Mouse (Mus musculus): Measurements from ENCODE around the gene St5.

St5 gene

GRCm38 (mm10) chr7:109544792-109545191 is 158.6 kb downstream of the St5 start:
- CTCF ChIA-PET: no interaction called here
- POLR2A ChIA-PET: interaction anchor here in 3 of 4 experiments (0.6 to 29.8 kb wide), 11 partner anchors 11 to 176 kb away, joined by 3 to 400 read pairs (median 4); partner anchors contain the start of gene Rpl27a (in 2 of the 3)

GRCm38 (mm10) chr7:109542364-109542628 is 161.1 kb downstream of the St5 start:
- ChIA-PET POLR2A (interaction anchor here in 3 of 4 experiments (1.1 to 29.8 kb wide), 9 partner anchors 9 to 74 kb away, joined by 3 to 400 read pairs (median 4); partner anchors contain the start of gene Rpl27a (in 3 of the 3)), CTCF (interaction anchor here in 1 of 4 experiments (1.2 kb wide), 1 partner anchor 403 kb away, joined by 3 read pairs; no protein-coding TSS in a partner anchor)

- POLR2A ChIA-PET: interaction anchor here (0.6 to 29.8 kb wide), 13 partner anchors 9 to 75 kb away, joined by 3 to 400 read pairs (median 4); partner anchors contain the start of gene Rpl27a (in 3 of the 4)
- CTCF ChIA-PET: interaction anchor here in 1 of 4 experiments (1.2 kb wide), 1 partner anchor 403 kb away, joined by 3 read pairs; no protein-coding TSS in a partner anchor
Observed at GRCm38 (mm10) chr7:109541609-109542363, 161.6 kb downstream of the St5 start.

GRCm38 (mm10) chr7:109540902-109541301 is 162.5 kb downstream of the St5 start:
- POLR2A ChIA-PET: interaction anchor here in 3 of 4 experiments (0.6 to 29.8 kb wide), 10 partner anchors 10 to 45 kb away, joined by 3 to 400 read pairs (median 4); partner anchors contain the start of gene Rpl27a (in 2 of the 3)
- CTCF ChIA-PET: no interaction called here

GRCm38 (mm10) chr7:109536451-109536946 is 166.9 kb downstream of the St5 start:
- ChIA-PET CTCF (no interaction called here), POLR2A (interaction anchor here in 2 of 4 experiments (2.8 to 29.8 kb wide), 3 partner anchors 2 to 18 kb away, joined by 17 to 400 read pairs (median 400); partner anchors contain the start of gene Rpl27a (in 2 of the 2))

- ChIA-PET POLR2A (interaction anchor here in 3 of 4 experiments (1.2 to 29.8 kb wide), 4 partner anchors 4 to 16 kb away, joined by 5 to 400 read pairs (median 208); partner anchors contain the start of gene Rpl27a (in 2 of the 3)), CTCF (no interaction called here)
Observed at GRCm38 (mm10) chr7:109534921-109535320, 168.5 kb downstream of the St5 start.

GRCm38 (mm10) chr7:109533888-109534287 is 169.5 kb downstream of the St5 start:
- POLR2A ChIA-PET: interaction anchor here in 2 of 4 experiments (2.8 to 29.8 kb wide), 3 partner anchors 5 to 15 kb away, joined by 17 to 400 read pairs (median 400); partner anchors contain the start of gene Rpl27a (in 2 of the 2)
- CTCF ChIA-PET: interaction anchor here in 1 of 4 experiments (0.7 kb wide), 1 partner anchor 404 kb away, joined by 3 read pairs; no protein-coding TSS in a partner anchor

GRCm38 (mm10) chr7:109533129-109533528 is 170.3 kb downstream of the St5 start:
- CTCF ChIA-PET: interaction anchor here in 2 of 4 experiments (0.7 to 1.5 kb wide), 2 partner anchors 85 to 403 kb away, joined by 3 to 5 read pairs; no protein-coding TSS in a partner anchor
- POLR2A ChIA-PET: interaction anchor here in 2 of 4 experiments (0.8 to 29.8 kb wide), 7 partner anchors 6 to 40 kb away, joined by 3 to 400 read pairs (median 7); partner anchors contain the start of gene Rpl27a (in 2 of the 2)

GRCm38 (mm10) chr7:109532691-109533090 is 170.7 kb downstream of the St5 start:
- ChIA-PET POLR2A (interaction anchor here in 2 of 4 experiments (0.5 to 29.8 kb wide), 10 partner anchors 6 to 129 kb away, joined by 3 to 400 read pairs (median 4); partner anchors contain the start of gene Rpl27a (in 2 of the 2)), CTCF (interaction anchor here in 1 of 4 experiments (1.5 kb wide), 1 partner anchor 86 kb away, joined by 5 read pairs; no protein-coding TSS in a partner anchor)

- ChIA-PET POLR2A (interaction anchor here (1.1 to 29.8 kb wide), 9 partner anchors 6 to 130 kb away, joined by 3 to 400 read pairs (median 7); partner anchors contain the start of gene Rpl27a (in 4 of the 4)), CTCF (no interaction called here)
Observed at GRCm38 (mm10) chr7:109531501-109531900, 171.9 kb downstream of the St5 start.

GRCm38 (mm10) chr7:109529741-109530140 is 173.7 kb downstream of the St5 start:
- CTCF ChIA-PET: no interaction called here
- POLR2A ChIA-PET: interaction anchor here (0.7 to 29.8 kb wide), 16 partner anchors 4 to 184 kb away, joined by 3 to 400 read pairs (median 4); partner anchors contain the start of genes Rpl27a (in 3 of the 4), Akip1 (in 1 of the 4) and St5 (in 1 of the 4)

- POLR2A ChIA-PET: interaction anchor here in 3 of 4 experiments (0.5 to 29.8 kb wide), 26 partner anchors 2 to 533 kb away, joined by 3 to 400 read pairs (median 6); partner anchors contain the start of genes Rpl27a (in 3 of the 3), Akip1 (in 1 of the 3), St5 (in 1 of the 3) and Trim66 (in 1 of the 3)
- CTCF ChIA-PET: interaction anchor here in 3 of 4 experiments (0.6 to 1.4 kb wide), 9 partner anchors 9 to 363 kb away, joined by 3 to 4 read pairs (median 3); partner anchors contain the start of gene Rpl27a (in 1 of the 3)
Observed at GRCm38 (mm10) chr7:109528356-109528755, 175.0 kb downstream of the St5 start.

GRCm38 (mm10) chr7:109527536-109527935 is 175.9 kb downstream of the St5 start:
- POLR2A ChIA-PET: interaction anchor here in 3 of 4 experiments (0.6 to 29.8 kb wide), 30 partner anchors 2 to 534 kb away, joined by 3 to 400 read pairs (median 6); partner anchors contain the start of genes Rpl27a (in 3 of the 3), Akip1 (in 2 of the 3), St5 (in 2 of the 3) and Stk33 (in 1 of the 3)

GRCm38 (mm10) chr7:109525740-109526663 is 177.4 kb downstream of the St5 start:
- CTCF ChIA-PET: interaction anchor here in 2 of 4 experiments (0.5 to 1.5 kb wide), 4 partner anchors 93 to 387 kb away, joined by 3 to 6 read pairs (median 3); no protein-coding TSS in a partner anchor
- POLR2A ChIA-PET: interaction anchor here (0.5 to 29.8 kb wide), 63 partner anchors 0 to 367 kb away, joined by 3 to 400 read pairs (median 5); partner anchors contain the start of genes Akip1 (in 3 of the 4), Rpl27a (in 3 of the 4), St5 (in 3 of the 4) and Trim66 (in 2 of the 4)

More at GRCm38 (mm10) chr7:109527536-109527935, 175.9 kb downstream of the St5 start:
- CTCF ChIA-PET: interaction anchor here (0.6 to 1.4 kb wide), 9 partner anchors 9 to 1708 kb away, joined by 3 to 11 read pairs (median 3); partner anchors contain the start of genes Rpl27a (in 1 of the 4) and Tmem41b (in 1 of the 4)

GRCm38 (mm10) chr7:109524763-109525162 is 178.6 kb downstream of the St5 start:
- ChIA-PET POLR2A (interaction anchor here (0.5 to 29.8 kb wide), 64 partner anchors 1 to 1852 kb away, joined by 3 to 400 read pairs (median 5); partner anchors contain the start of genes Trim66 (in 4 of the 4), Akip1 (in 3 of the 4), St5 (in 3 of the 4) and BC051019 (in 1 of the 4)), CTCF (no interaction called here)

GRCm38 (mm10) chr7:109524442-109524744 is 179.0 kb downstream of the St5 start:
- ChIA-PET POLR2A (interaction anchor here (0.6 to 29.8 kb wide), 65 partner anchors 2 to 598 kb away, joined by 3 to 400 read pairs (median 5); partner anchors contain the start of genes Akip1 (in 3 of the 4), St5 (in 3 of the 4), Trim66 (in 3 of the 4) and BC051019 (in 1 of the 4)), CTCF (no interaction called here)
